Mouse (Mus musculus) heart, embryonic 11.5 days (tissue): ENCODE measurements around the gene Rrh. TPM values are rescaled to one million over a fixed set of nuclear protein-coding genes. Genes with fewer than 3 reads are reported as not detected.

Experiments
- ATAC-seq: fragments of 200-750 bp; cut with Nextera tagmentation; replicated peaks from 2 replicates; pipeline ENCODE4 v1.8.0; 2017; ENCODE audit warnings: moderate library complexity; ENCODE audit not compliant: insufficient number of reproducible peaks, low FRiP score, low TSS enrichment
- H3K27ac ChIP-seq: fragments of 300-500 bp; sonication (generic); 2 replicates; pipeline ENCODE4 v1.5.1; 2014; ENCODE audit warnings: mild to moderate bottlenecking, low read depth, low read length
- H3K27me3 ChIP-seq: fragments of 300-500 bp; sonication (generic); 2 replicates; pipeline ENCODE4 v1.6.1; 2014; ENCODE audit warnings: mild to moderate bottlenecking, low read length, mixed read lengths; ENCODE audit not compliant: control insufficient read depth, insufficient read depth
- H3K36me3 ChIP-seq: fragments of 300-500 bp; sonication (generic); 2 replicates; pipeline ENCODE4 v1.6.1; 2014; ENCODE audit warnings: mild to moderate bottlenecking, low read length, moderate library complexity, mixed read lengths; ENCODE audit not compliant: control insufficient read depth, insufficient read depth
- H3K4me1 ChIP-seq: fragments of 300-500 bp; sonication (generic); 2 replicates; pipeline ENCODE4 v1.6.1; 2014; ENCODE audit warnings: low read length; ENCODE audit not compliant: control insufficient read depth, insufficient read depth
- H3K4me2 ChIP-seq: fragments of 300-500 bp; sonication (generic); 2 replicates; pipeline ENCODE4 v1.6.1; 2014; ENCODE audit warnings: mild to moderate bottlenecking, moderate library complexity
- H3K4me3 ChIP-seq: fragments of 300-500 bp; sonication (generic); 2 replicates; pipeline ENCODE4 v1.5.1; 2014; ENCODE audit warnings: low read depth, low read length
- H3K9ac ChIP-seq: fragments of 300-500 bp; sonication (generic); 2 replicates; pipeline ENCODE4 v1.6.1; 2014; ENCODE audit warnings: mild to moderate bottlenecking, low read depth, low read length, moderate library complexity
- H3K9me3 ChIP-seq: fragments of 300-500 bp; sonication (generic); replicated peaks from 2 replicates; pipeline ENCODE4 v1.6.1; 2016; ENCODE audit warnings: low read length; ENCODE audit not compliant: control insufficient read depth
- WGBS: fragments of 180-500 bp; shearing (Covaris S2); extraction: QIAGEN DNeasy Blood & Tissue Kit; methylation state at CpG from one replicate; pipeline ENCODE4 v1.1.7; 2014; ENCODE audit not compliant: insufficient replicate concordance; 5-methylcytosine and 5-hydroxymethylcytosine counted together
- polyA plus RNA-seq: library from polyadenylated mRNA; unstranded; fragments of >200 nt; fragmentation: Nextera tagmentation; extraction: Ambion mirVana; gene quantifications from 2 replicates; pipeline ENCODE4 v1.2.1, GENCODE M21; 2014

The Rrh gene
- polyA plus RNA-seq, result not detected in 2 replicates

DNA sequence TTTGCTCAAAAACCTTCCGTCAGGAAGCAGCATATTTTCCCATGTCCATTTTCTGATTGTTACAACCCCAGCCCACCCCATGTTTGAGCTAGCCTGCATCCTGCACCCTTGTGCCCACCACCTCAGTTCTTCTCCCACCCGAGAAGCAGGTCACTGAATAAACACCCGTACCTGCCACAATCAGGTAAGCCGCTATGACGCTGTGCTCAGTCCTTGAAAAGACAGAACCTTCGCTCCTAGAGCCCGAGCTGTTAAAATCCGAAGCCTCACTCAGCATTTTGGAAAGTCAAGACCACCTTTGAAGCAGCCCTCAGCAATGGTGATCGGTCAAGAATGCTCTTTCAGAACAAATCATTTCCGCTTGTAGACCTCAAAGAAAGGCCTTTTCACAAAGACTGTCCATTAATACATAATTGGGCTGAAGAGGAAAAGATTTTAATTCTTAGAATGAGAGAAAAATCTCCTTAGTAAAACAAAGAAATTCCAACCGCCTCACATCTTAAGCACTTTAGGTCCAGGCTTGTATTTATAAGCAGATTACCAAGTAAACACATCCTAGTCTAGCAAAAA, at the start of gene Rrh:
Gene Rrh, minus strand, starts transcription at position 382 of the 570 bp plus-strand sequence.
- Histone ChIP-seq H3K9me3 (no peaks in the 10 kb centered on the region), H3K9ac (no peak within 1 kb of the TSS), H3K4me3 (no peak within 1 kb of the TSS), H3K36me3 (peaks cover 13% of the 10 kb centered on the region), H3K27me3 (no peaks in the 10 kb centered on the region), H3K4me2 (no peak within 1 kb of the TSS), H3K4me1 (no peaks in the 10 kb centered on the region), H3K27ac (no peak within 1 kb of the TSS)
- ATAC-seq, result no peak
- 92% methylated on average over 11 of the region's 11 CpGs for WGBS

DNA sequence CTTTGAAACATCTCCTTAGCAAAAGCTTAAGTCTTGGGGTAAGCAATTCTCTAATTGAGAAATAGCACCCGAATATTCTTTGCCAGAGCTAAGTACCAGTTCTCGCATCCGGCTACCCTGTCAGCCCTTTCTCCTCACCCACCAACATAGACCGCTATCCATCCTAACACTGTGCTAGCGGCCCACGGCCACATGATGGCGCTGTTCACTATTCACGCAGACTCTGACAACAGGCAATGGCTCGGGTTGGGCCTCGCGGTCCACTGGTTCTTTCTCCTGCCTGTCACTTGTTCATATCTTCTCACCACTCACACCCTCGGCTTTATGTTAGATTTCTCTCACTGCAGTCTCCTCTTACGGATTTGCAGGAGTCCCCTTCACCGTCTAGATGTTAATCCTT, 41.3 kb upstream of the Rrh start:
- Histone ChIP-seq H3K4me3 (no peak overlapping the region), H3K4me2 (no peak overlapping the region), H3K9me3 (no peaks in the 10 kb centered on the region; the same call in 1 of the 2 replicates), H3K27me3 (no peaks in the 10 kb centered on the region), H3K36me3 (no peaks in the 10 kb centered on the region), H3K27ac (no peak overlapping the region), H3K4me1 (no peaks in the 10 kb centered on the region), H3K9ac (no peak overlapping the region)
- WGBS, result 42% methylated on average over 14 of the region's 14 CpGs
- ATAC-seq, result no peak

DNA sequence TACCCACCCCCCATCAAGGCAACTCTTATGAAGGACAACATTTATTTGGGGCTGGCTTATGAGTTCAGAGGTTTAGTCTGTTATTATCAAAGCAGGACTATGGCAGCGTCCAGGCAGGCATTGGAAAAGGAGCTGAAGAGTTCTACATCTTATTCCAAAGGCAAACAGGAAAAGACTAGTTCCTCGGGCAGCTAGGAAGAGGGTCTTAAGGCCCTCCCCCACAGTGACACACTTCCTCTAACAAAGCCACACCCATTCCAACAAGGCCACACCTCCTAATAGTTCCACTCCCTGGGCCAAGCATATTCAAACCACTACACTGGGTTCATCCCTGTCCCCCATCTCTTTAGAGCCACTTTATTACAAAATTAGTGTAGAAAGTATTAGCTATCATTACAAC, 40.2 kb upstream of the Rrh start:
- Histone ChIP-seq H3K4me1 (no peaks in the 10 kb centered on the region), H3K9ac (no peak overlapping the region), H3K9me3 (no peaks in the 10 kb centered on the region; the same call in 1 of the 2 replicates), H3K27me3 (no peaks in the 10 kb centered on the region), H3K36me3 (no peaks in the 10 kb centered on the region), H3K27ac (no peak overlapping the region), H3K4me2 (no peak overlapping the region), H3K4me3 (no peak overlapping the region)
- 67% methylated on average over 2 of the region's 2 CpGs for WGBS
- no peak for ATAC-seq

DNA sequence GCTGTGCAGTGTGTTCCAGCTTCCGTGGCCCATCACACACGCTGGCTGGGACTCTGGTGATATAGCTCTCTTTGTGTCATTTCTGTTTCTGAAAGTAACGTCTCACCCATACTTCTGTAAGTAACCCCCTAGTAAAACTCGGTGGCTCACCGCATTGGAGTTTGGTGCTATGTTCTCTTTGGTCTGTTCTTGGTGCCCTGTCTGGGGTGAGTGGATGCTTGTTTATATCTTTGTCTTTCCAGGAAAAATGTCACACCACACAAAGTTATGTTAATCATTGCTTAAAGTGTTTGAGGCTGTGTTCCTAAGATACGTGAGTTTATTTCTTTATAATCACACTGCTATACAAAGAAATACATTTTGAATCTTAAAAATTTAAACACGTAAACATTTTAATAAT, 24.5 kb upstream of the Rrh start:
- no peak for ATAC-seq
- no peaks in the 10 kb centered on the region for H3K36me3 ChIP-seq
- no peak overlapping the region for H3K9ac ChIP-seq
- no peaks in the 10 kb centered on the region for H3K9me3 ChIP-seq
- H3K4me3 ChIP-seq, result no peak overlapping the region
- WGBS, result 78% methylated on average over 7 of the region's 7 CpGs
- no peak overlapping the region for H3K4me2 ChIP-seq
- no peaks in the 10 kb centered on the region for H3K4me1 ChIP-seq
- H3K27me3 ChIP-seq, result no peaks in the 10 kb centered on the region
- no peak overlapping the region for H3K27ac ChIP-seq

DNA sequence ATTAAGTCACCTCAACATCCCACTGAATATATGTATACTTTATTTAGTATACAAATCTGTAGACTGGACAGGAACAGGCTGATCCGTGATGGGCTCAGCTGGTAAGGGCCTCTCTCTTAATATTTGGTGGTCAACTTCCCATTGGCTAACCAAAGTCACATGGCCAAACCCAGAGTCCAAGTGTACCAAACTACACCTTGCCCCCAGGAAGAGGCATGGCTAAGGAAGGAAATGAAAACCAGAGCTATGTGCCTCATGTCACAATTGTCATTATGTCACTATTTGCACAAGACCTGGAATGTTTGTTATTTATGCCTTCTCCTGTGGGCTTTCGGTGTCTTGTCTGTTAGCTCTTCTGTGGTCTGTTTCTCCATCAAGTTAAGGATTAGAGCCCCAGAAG, 23.5 kb upstream of the Rrh start:
- Histone ChIP-seq H3K4me2 (no peak overlapping the region), H3K4me1 (no peaks in the 10 kb centered on the region), H3K27ac (no peak overlapping the region), H3K36me3 (no peaks in the 10 kb centered on the region), H3K9ac (no peak overlapping the region), H3K9me3 (no peaks in the 10 kb centered on the region), H3K27me3 (no peaks in the 10 kb centered on the region), H3K4me3 (no peak overlapping the region)
- no peak for ATAC-seq
- 71% methylated on average over 2 of the region's 2 CpGs for WGBS

DNA sequence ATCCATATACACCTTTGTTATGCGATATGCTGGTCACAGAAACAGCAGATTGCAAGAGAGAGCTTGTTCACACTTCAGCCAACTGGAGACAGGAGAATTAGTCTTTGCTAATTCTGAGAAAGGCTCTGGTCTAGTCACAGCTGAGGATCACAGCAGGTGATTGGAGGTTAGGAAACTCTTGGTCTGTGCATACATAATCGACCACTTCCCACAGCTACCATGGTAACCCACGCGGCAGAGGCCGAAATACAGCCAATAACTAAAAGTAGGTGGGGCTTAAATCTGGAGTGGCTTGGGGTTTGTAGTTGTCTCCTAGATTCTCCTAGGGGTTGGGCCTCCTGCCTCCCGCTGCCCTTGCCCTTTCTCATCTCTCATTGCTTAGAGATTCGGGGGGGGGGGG, 15.6 kb upstream of the Rrh start:
- Histone ChIP-seq H3K36me3 (no peaks in the 10 kb centered on the region), H3K4me2 (no peak overlapping the region), H3K9me3 (no peaks in the 10 kb centered on the region), H3K27ac (no peak overlapping the region), H3K4me3 (no peak overlapping the region), H3K9ac (no peak overlapping the region), H3K27me3 (no peaks in the 10 kb centered on the region), H3K4me1 (0 out of 2 replicates have a peak, but pooled peaks cover 3% of the 10 kb centered on the region)
- 45% methylated on average over 7 of the region's 7 CpGs for WGBS
- no peak for ATAC-seq

DNA sequence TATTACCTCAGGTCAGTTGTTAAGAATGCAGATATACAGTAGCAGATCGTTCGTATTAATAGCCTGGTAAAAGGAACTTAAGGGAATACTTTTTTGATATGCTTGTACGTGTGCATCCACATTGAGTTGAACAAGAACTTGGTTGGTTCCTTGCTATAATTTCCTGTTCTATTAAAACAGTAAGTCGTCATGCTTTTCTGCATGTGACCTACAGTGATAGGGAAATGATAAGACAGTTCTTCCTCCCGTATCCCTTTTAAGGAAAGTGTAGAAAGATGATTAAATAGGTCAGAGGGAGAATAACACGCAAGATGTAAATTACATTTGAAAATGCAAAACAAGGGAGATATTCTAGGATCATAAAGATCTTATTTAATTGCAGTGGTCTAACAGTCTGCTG, 14.6 kb upstream of the Rrh start:
- Histone ChIP-seq H3K9me3 (no peaks in the 10 kb centered on the region), H3K4me2 (no peak overlapping the region), H3K4me1 (0 out of 2 replicates have a peak, but pooled peaks cover 3% of the 10 kb centered on the region), H3K4me3 (no peak overlapping the region), H3K27ac (no peak overlapping the region), H3K36me3 (no peaks in the 10 kb centered on the region), H3K9ac (no peak overlapping the region), H3K27me3 (no peaks in the 10 kb centered on the region)
- 76% methylated on average over 6 of the region's 6 CpGs for WGBS
- ATAC-seq, result no peak

DNA sequence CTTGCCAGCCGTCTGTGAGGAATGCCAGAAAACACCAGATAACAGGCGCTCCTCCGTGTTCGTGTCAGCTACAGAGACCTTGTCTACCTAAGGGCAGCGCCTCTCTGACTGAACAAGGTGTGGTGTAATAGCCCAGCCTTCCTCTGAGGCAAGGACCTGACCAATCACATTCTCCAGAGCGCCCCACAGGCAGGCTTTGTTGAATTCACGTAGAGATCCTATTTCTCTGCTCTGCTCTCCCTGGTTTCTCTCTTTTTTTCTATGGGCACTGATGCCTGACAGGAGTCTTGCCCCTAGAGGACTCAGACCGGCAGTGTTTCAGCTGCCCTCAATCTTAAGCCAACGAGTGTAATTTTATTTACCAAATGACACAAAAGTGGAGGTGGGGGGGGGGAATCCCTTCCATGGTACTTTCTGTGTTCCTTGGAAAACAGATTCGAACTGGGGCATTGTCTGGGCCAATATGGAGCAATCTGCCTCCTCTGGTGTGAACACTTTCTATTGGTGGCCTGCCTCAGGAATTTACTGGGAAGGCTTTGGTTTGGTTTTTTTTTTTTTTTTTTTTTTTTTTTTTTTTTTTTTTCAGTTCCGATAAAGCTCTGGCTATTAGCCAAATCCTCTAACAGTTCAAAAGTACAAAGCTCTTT, 13.8 kb upstream of the Rrh start:
- peak overlapping the region; percentile 69; the same call in 1 of the 2 replicates for H3K27ac ChIP-seq
- WGBS, result 18% methylated on average over 11 of the region's 11 CpGs
- H3K4me1 ChIP-seq, result 0 out of 2 replicates have a peak, but pooled peaks cover 3% of the 10 kb centered on the region
- peak overlapping the region; percentile 39 for H3K4me2 ChIP-seq
- H3K27me3 ChIP-seq, result no peaks in the 10 kb centered on the region
- ATAC-seq, result no peak
- no peaks in the 10 kb centered on the region for H3K9me3 ChIP-seq
- no peaks in the 10 kb centered on the region for H3K36me3 ChIP-seq
- H3K4me3 ChIP-seq, result no peak overlapping the region
- H3K9ac ChIP-seq, result no peak overlapping the region
